Mouse (Mus musculus): ENCODE data around the gene Eef1akmt2.

GRCm38 (mm10) chr7:132892311-132892661 lies 39.8 kb upstream of the Eef1akmt2 start:
- no peak for TF ChIP-seq CTCF (conservative IDR thresholded peaks at IDR 0.05 in 1 of 2, IDR thresholded peaks at IDR 0.05 in 1 of 2; ENCODE audit: low read depth in 2 of 2, low read length in 2 of 2)
- no peak for TF ChIP-seq POLR2A (IDR thresholded peaks at IDR 0.05; ENCODE audit: low read depth, low read length)
- no peak for TF ChIP-seq NRF1 (IDR thresholded peaks at IDR 0.05; ENCODE audit: low read depth, low read length)
- TF ChIP-seq CHD1 (IDR thresholded peaks at IDR 0.05; ENCODE audit: low read depth, low read length) = no peak
- TF ChIP-seq EP300 (IDR thresholded peaks at IDR 0.05; ENCODE audit: low read length) = no peak
